Mouse (Mus musculus): ENCODE results near the gene Vipr1.
"Not testable (repeated sequence)": the region's sequence is repeated elsewhere in the genome, so short reads cannot be mapped to it uniquely, and the experiment has no call there.

Vipr1 gene

GRCm38 (mm10) chr9:121642401-121643181, at the start of gene Vipr1:
Gene Vipr1, plus strand, starts transcription at chr9:121642716.
- DNase-seq (ENCODE audit: low spot score in 2 of 2): peak; percentile 46 to 59

GRCm38 (mm10) chr9:121592948-121593550, 49.5 kb upstream of the Vipr1 start:
- DNase-seq (ENCODE audit: low spot score in 2 of 2): no peak

- not testable (repeated sequence) for DNase-seq (ENCODE audit: low spot score in 2 of 2)
Measured at GRCm38 (mm10) chr9:121593768-121594167, 48.7 kb upstream of the Vipr1 start.

GRCm38 (mm10) chr9:121594771-121595170, 47.7 kb upstream of the Vipr1 start:
- no peak for DNase-seq (ENCODE audit: low spot score in 2 of 2)

GRCm38 (mm10) chr9:121598106-121598505, 44.4 kb upstream of the Vipr1 start:
- no peak for DNase-seq (ENCODE audit: low spot score in 2 of 2)

- DNase-seq (ENCODE audit: low spot score in 2 of 2): no peak
Measured at GRCm38 (mm10) chr9:121599551-121599950, 43.0 kb upstream of the Vipr1 start.

- no peak for DNase-seq (ENCODE audit: low spot score in 2 of 2)
Measured at GRCm38 (mm10) chr9:121600201-121600860, 42.2 kb upstream of the Vipr1 start.

- no peak for DNase-seq (ENCODE audit: low spot score in 2 of 2)
Measured at GRCm38 (mm10) chr9:121600861-121601427, 41.6 kb upstream of the Vipr1 start.

- no peak for DNase-seq (ENCODE audit: low spot score in 2 of 2)
Measured at GRCm38 (mm10) chr9:121602381-121602780, 40.1 kb upstream of the Vipr1 start.

GRCm38 (mm10) chr9:121605414-121606278, 36.9 kb upstream of the Vipr1 start:
- peak in 1 of 2 experiments; percentile 38 for DNase-seq (ENCODE audit: low spot score in 2 of 2)

GRCm38 (mm10) chr9:121606498-121607096, 35.9 kb upstream of the Vipr1 start:
- DNase-seq (ENCODE audit: low spot score in 2 of 2): no peak

GRCm38 (mm10) chr9:121609381-121609780, 33.1 kb upstream of the Vipr1 start:
- no peak for DNase-seq (ENCODE audit: low spot score in 2 of 2)

- DNase-seq (ENCODE audit: low spot score in 2 of 2): no peak
Measured at GRCm38 (mm10) chr9:121613192-121613591, 29.3 kb upstream of the Vipr1 start.

GRCm38 (mm10) chr9:121614241-121614757, 28.2 kb upstream of the Vipr1 start:
- DNase-seq (ENCODE audit: low spot score in 2 of 2): no peak

- DNase-seq (ENCODE audit: low spot score in 2 of 2): peak in 1 of 2 experiments; percentile 9
Measured at GRCm38 (mm10) chr9:121616471-121616870, 26.0 kb upstream of the Vipr1 start.

GRCm38 (mm10) chr9:121619441-121619840, 23.1 kb upstream of the Vipr1 start:
- DNase-seq (ENCODE audit: low spot score in 2 of 2): no peak

- no peak for DNase-seq (ENCODE audit: low spot score in 2 of 2)
Measured at GRCm38 (mm10) chr9:121623235-121623634, 19.3 kb upstream of the Vipr1 start.

GRCm38 (mm10) chr9:121624920-121625319, 17.6 kb upstream of the Vipr1 start:
- no peak for DNase-seq (ENCODE audit: low spot score in 2 of 2)

- no peak for DNase-seq (ENCODE audit: low spot score in 2 of 2)
Measured at GRCm38 (mm10) chr9:121630627-121631026, 11.9 kb upstream of the Vipr1 start.

GRCm38 (mm10) chr9:121631946-121632345, 10.6 kb upstream of the Vipr1 start:
- no peak for DNase-seq (ENCODE audit: low spot score in 2 of 2)

GRCm38 (mm10) chr9:121632891-121633290, 9.6 kb upstream of the Vipr1 start:
- no peak for DNase-seq (ENCODE audit: low spot score in 2 of 2)

Data from spleen, postnatal 14 days (tissue).